Mouse (Mus musculus) ES-E14 (cell line): ENCODE data around the gene Cbx2.

Source experiments
- MAFK ChIP-seq: IDR thresholded peaks from 2 replicates; pipeline ENCODE4 v1.6.1; 2014; ENCODE audit warnings: mild to moderate bottlenecking, low read depth, low read length, inconsistent platforms; ENCODE audit not compliant: insufficient read depth
- ZNF384 ChIP-seq: IDR thresholded peaks from 2 replicates; pipeline ENCODE4 v1.6.1; 2012; ENCODE audit warnings: low read depth, low read length, inconsistent platforms

GRCm38 (mm10) chr11:119037780-119038401, 15.1 kb downstream of the Cbx2 start:
- no peak for TF ChIP-seq MAFK
- no peak for TF ChIP-seq ZNF384
